Mouse (Mus musculus): ENCODE data around the gene Pigt.

Gene Pigt

DNA sequence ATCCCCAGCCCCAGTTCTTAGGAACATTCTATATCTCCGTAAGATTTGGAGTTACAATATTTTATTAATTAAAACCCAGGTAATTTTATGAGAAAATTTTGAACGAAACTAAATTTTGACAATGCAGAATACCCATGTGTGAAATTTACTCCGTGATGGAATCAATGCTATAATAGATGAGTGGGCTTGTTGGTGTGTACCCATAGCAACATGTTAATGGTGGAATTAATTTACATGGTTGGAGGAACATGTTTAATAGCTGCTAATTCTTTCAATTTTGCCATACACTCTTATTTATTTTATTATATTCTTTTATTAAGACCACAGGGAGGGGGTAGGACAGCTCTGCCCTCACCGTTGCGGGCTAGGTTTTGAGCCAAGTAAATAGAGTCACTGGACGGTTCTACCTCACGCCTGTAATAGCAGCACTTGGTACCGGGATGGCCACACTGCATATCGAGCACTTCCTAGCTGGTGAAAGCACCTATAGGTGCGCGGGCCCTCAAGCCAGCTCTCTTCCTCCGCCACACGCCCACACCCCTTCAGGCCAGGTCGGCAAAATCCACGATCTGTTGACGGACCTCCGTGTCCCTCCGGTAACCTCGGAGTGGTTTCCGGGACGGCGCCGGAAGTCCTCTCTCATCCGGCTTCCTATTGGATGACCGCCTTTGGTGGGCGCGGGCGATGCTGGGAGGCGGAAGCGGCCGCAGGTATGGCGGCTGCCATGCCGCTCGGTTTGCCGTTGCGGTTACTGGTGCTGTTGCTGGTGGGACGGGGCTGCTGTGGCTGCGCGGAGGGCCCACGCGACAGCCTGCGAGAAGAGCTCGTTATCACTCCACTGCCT is at the start of gene Pigt:
Gene Pigt (plus strand): TSS at position 674 of the 844 bp plus-strand sequence.
- ATAC-seq (ENCODE audit: low TSS enrichment): peak; percentile 96

DNA sequence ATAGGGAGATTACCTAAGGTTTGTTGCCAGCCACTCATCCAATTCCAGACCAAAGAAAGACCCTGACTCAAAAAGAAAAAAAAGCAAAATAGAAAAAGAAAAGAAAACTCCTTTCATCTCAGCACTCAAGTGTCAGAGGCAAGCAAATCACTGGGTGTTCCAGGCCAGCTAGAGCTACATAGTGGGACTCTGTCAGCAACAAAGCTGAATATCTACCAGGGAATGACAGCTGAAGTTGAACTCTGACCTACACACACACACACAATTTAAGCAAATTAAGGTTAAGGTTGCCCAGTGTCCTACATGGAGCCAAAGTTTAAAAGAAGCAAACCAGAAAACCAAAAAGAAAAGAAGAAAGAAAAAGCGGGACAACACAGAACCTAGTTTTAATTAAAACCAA is 49.2 kb upstream of the Pigt start:
- no peak for ATAC-seq (ENCODE audit: low TSS enrichment)

DNA sequence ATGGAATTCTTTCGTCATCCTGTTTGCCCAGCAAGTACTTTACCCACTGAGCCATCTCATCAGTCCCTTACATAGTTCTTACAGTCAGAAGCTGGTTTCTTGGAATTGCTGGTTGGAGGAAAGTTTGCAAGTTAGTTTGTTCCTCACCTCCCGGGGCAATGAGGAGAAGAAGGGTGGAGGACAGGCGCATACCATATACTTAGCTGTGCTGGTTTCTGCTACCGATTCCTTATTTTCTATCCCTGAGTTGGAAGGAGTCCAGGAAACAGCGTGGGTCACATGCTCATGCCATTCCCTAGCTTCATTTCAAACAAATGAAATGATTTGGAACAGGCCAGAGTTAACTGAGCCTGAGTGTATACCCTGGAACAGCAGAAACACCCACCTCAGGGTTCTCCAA is 48.4 kb upstream of the Pigt start:
- ATAC-seq (ENCODE audit: low TSS enrichment): no peak

DNA sequence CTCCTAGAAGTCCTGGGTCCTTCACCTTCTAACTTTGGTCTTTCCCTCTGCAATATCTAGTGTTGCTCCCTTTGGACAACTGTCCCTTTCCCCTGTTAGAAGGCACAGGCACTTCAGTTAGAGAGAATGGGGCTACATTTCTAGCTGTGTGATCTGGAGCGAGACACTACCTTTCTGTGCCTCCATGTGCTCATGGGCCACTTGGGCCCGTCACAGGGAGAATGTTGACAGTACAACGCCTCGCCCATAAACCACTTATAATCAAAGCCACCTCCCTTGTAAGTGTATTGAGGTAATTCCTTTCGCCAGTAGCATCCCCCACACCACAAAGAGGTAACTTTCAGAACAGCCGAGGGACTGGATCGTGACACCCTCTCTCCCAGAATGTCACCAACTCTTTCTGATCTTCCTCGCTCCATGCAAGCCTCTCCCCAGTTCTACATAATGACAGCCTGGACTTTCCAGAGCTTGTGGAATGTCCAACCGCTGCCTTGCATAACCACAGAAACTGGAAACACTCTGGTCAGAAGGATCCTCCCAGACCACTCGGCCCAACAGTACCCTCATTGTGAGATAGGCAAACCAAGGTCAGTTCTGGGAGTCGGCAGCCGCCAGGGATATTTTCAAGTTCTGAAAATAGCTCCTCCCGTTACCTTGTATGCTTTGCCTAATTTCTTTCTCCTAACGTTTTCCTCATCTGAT is 47.8 kb upstream of the Pigt start:
- no peak for ATAC-seq (ENCODE audit: low TSS enrichment)

DNA sequence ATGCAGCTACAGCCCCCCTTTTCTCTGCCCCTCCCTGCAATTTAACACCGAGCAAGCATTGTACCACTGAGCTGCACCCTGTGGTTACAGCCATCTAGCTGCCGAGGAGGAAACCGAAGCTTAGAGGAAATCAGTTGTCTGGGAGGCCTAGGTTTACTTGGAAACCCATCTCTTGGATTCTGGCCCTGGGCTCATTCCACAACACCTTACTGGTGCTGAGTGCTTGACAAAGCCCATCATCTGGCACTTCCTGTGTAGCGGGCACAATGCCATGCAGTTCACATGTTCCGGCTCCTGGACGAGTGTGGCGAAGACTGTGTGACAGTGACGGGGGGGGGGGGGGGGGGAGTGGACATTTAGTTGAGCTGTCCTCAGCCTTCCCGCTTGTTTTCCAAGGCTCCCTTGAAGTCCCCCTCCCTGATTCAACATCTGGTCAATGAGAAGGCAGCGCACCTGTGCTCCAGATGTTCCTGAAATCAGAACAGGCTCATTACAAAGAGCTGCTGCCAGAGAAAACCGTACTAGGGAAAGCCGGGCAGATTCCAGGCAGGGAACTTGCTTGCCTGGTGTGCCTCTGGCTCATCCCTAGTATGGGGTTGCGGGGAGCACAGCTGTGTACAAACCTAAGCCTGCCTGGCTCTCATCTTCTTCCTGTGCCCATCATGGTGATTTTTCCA is 45.2 kb upstream of the Pigt start:
- ATAC-seq (ENCODE audit: low TSS enrichment): no peak

DNA sequence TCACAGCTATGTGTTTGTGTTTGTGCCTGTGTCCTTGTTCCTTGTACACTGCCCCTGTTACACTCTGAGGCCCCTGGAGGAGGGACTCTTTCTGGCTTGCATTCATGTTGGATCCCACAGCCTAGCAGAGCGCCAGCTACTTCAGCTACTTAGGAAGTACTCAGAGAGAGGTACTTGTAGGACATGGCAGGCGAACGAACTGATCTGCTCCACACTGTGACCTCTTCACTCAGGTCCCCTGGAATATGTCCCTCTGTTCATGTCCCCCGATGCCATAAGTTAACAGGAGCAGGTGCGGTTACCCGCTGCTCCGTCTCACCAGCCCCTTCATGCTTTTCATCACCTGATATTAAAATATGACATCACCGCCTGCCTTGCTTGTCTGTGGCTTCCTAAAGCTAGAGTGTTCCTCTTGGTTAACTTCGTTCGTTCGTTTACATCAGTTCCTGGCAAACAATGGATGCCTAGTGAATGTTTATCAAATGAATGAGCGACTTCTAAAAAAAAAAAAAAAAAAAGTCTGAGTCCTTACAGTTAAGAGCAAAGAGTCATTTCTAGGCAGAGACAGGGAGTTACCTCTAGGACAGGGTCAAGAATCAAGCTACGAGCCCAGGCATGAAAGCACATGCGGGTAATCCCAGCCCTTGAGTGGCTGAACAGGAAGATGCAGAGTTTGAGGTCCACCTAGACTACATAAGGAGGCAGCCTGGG is 44.1 kb upstream of the Pigt start:
- no peak for ATAC-seq (ENCODE audit: low TSS enrichment)

DNA sequence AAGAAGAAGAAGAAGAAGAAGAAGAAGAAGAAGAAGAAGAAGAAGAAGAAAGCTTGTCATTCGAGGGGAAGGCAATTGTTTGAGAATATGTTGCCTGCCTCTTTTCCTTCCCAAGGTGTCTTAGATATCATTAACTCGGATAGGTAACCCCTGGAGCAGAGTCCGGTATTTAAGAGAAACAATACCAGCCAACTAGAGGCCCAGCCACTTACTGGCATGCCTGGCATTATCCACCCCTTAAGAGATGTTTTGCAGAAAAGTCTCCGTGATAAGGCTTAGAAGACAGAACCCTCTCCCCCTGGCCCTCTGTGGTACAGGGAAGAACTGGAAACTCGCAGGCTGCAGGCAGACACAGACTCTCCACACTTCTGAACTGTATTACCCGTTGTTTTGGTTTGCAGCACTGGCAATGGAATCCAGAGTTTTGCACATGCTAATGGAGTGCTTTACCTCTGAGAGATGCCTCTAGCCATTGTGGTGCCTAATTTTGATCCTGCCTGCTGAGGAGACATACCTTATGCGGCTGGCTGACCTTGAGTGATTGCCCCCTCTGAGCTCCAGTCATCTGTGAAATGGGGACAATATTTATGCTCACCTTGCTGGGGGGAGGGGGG is 43.3 kb upstream of the Pigt start:
- no peak for ATAC-seq (ENCODE audit: low TSS enrichment)

DNA sequence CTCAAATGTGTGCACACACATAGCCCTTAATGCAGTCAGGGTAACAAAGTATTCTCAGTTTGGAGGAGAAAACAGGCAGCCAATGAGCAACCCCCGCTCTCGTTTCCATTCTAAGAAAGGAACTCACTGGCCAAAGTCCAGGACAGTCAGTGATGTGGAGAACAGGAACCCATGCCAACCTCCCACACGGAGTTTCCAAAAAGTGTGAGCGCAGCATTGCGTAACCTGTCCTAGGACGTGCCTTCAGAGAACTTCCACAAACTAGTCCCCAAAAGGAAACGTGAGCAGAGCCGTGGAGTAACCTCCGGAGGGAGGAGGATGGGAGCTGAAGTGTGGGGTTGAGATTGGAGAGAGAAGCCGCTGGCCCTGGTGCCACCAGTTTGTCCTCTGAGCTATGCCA is 42.5 kb upstream of the Pigt start:
- peak; percentile 80 for ATAC-seq (ENCODE audit: low TSS enrichment)

DNA sequence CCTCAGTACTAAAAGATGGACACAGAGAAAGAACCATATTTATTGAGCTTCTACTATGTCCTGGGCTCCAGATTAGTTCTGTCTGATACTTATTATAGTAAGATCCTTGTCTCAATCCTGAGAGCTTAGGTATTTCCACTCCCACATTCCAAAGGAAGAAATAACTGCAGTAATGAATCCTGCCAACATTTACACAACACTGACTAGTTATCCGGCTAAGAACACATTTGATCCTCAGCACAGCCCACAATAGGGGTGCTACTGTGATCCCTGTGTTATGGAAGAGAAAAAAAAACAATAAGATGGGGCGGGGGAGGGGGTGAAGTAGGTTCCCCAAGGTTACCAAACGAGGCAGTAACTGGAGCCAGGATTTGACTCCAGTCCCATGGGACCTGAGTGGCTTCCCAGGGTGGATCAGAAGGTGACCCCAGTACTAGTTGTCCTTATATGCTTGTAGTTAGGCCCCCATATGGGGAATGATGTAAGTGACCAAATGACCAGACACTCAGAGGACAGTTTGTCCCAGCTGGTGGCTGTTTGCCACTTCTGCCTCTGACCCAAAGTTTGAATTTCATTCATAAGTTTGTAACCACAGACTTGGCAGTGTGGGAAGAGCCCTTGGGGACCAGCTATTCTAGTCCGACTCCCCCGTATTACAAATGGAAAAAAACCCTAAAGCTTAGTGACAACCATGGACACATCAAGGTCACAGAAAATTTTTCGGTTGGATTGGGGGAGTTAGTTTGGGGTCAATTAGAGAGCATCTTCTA is 41.7 kb upstream of the Pigt start:
- ATAC-seq (ENCODE audit: low TSS enrichment): no peak; the same call in 1 of the 2 replicates

DNA sequence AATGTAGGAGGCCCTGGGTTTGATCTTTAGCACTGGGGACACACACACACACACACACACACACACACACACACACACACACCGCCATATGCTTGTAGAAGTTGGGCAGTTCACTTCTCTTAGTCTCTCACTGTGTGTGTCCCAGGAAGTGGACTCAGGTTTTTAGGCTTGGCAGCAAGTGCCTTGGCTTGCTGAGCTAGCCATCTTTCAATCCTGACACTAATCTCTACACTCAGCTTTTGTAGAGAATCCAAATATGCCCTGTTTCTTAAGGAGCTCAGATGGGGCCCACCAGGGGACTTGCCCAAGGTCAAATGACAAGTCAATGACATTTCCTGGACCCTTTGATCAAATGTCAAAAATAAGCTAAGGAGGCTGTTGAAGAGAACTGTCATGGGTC is 40.9 kb upstream of the Pigt start:
- no peak for ATAC-seq (ENCODE audit: low TSS enrichment)

DNA sequence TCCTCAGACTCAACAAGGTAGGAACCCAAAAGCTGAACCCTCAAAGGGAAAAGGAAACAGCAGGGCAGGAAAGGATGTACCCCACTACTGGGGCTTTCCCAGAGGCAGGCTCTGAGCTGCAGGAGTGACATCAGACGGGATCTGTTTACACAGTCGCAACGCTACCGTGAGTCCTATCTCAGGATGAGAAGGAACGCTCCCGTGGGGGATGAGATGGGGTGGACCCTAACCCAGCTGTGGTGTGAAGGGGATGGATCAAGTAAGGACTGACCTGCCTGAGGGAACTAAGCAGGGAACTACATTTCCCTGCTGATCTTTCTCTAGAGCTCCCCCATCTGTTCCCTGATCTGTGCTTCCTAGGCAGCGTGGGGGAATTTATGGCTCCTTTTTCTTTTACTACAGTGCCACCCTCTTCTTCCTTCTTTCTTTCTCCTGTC is 40.4 kb upstream of the Pigt start, which contains the start of gene Sys1:
Gene Sys1 (plus strand): TSS at position 101 of the 437 bp plus-strand sequence.
- peak; percentile 33; the same call in 1 of the 2 replicates for ATAC-seq (ENCODE audit: low TSS enrichment)

DNA sequence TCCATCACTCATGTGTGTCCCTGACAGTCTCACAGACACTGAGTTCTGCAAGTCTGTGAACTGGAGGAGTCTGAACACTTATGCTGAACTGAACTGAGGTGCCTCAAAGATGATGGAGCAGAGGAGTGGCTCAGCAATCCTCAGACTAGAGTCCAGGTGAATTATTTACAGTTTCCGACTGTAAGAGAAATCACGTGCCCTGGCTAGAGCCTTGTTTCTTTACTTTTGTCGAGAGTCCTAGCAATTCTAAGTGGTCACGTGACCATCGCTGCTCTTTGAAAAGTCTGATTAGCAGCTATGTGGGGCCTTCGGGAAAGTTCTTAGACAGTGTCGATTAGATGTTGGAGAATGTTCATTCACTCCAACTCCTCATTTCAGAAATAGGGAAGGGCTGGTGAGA is 39.4 kb upstream of the Pigt start:
- no peak for ATAC-seq (ENCODE audit: low TSS enrichment)

DNA sequence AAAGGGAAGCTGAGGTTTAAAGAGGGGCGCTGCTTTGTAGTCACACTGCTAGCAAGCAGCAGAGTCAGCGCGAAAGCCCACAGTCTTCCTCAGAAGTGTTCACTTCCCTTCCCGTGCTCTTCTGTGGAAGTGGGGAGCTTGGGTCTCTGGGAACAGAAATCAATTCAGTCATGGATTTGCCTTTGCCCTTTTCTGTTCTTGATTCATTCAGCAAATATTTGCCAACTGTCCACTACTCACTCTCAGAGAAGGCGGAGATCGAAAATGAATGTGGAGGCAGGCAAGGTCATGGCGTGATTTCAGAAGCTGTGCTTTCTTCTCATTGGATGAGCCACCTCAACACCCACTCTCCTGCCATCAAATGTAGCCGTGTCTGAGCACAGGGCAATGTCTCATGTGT is 38.8 kb upstream of the Pigt start:
- ATAC-seq (ENCODE audit: low TSS enrichment): no peak

DNA sequence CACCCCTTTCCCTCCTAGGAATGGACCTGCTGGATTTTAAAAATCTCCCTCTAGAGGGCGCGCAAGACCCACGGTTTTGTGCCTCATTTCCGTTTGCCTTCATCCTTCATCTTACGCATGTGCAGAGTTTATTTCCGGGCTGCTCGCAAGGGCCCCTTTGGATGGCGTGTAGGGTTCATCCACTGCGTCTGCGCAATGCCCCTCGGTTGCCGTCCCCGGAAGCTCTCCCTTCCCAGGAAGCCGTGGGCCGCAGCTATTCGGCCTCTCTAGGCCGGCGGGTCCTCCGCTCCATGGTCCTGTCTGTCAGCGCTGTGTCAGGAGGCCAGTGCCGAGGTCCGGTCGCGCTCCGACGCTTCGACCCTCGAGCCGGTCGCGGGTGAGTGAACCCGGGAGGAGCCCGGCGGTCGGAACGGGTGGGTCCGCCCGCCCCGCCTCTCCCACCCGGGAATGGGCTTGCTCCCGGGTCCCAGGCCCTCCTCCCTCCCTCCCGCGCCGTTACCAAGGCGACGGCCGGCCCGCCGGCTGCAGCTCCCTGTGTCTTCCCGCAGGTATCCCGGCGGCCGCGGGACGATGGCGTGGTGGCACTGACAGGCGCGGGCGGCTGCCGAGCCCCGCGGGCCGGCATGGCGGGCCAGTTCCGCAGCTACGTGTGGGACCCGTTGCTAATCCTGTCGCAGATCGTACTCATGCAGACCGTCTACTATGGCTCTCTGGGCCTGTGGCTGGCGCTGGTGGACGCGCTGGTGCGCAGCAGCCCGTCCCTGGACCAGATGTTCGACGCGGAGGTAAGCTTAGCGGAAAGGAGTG is 36.4 kb upstream of the Pigt start, which contains the start of gene Gm20458:
Gene Gm20458 (plus strand): TSS at position 223 of the 807 bp plus-strand sequence.
- peak; percentile 96 for ATAC-seq (ENCODE audit: low TSS enrichment)

DNA sequence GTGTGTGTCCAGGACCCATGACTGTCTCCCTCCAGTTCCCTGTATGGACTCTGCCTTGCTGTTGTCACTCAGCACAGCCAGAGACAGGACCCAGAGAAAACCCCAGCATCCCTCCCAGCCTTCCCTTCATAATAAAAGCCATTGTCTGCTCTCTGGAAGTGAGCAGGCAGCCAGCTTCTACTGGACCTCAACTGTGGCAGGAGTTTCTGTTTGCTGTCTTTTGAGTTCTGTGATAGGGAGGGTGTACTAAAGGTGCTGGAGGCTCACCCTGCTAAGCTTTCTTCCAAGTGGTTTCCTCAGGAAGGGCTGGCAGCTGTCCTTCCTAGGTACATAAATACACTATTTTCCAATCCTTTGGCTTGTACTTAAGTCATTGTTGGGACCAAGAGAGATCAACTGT is 32.2 kb upstream of the Pigt start:
- ATAC-seq (ENCODE audit: low TSS enrichment): no peak

DNA sequence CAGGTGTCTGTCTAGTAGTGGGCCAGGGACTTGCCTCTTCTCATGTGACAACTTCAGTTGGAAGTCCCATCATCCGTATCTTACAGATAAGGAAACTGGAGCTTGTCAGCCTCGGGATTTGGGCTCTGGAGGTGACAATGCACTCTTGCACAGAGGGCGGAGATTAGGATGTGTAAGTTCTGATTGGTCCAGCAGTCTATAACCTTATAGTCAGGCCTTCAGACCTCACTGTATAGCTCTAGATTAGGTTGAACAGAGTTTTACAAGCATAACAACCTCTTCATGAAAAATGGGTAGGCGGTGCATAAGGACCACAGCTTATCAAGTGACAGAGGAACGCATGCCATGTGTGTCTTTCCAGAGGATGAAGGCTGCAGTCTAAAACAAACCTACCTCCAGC is 30.5 kb upstream of the Pigt start:
- no peak for ATAC-seq (ENCODE audit: low TSS enrichment)

DNA sequence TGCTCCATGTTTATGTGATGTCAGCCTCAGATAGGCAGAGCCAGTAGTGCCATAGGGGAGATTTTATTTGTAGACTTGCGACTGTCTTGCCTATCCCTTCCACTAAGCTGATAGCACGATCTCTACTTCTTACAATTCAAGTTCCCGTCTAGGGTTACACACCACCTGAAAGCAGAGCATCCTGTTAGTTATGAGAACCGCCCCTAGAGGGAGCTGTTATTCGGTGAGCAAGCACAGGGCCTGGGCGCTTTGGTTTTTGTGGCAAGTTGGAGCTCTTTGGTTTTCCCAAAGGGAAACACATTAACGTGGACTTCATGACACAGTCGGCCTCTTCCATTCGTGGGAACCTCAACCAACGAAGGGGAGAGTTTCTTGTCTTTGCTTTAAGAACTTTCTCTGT is 27.1 kb upstream of the Pigt start:
- peak; percentile 64; the same call in 1 of the 2 replicates for ATAC-seq (ENCODE audit: low TSS enrichment)

DNA sequence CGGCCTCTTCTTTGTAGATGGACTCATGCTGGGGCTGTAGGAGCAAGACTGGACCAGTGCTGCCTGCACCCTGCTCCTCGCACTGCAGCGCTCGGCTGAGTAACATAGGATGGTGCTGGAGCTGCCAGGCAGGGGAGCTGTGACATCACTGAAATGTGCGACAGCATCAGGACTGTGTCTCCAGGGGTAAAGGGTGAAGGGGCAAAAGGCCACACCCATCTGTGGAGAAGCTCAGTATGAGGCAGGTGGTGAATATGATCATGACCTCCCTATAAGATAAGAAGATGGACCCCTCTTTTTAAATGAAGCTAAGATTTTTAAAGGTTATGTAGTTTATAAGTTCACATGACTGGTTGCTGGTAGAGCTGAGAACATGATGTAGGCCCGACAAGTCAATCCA is 23.7 kb upstream of the Pigt start, which contains the start of gene Trp53tg5:
Gene Trp53tg5 (minus strand): TSS at position 101 of the 400 bp plus-strand sequence.
- no peak for ATAC-seq (ENCODE audit: low TSS enrichment)

DNA sequence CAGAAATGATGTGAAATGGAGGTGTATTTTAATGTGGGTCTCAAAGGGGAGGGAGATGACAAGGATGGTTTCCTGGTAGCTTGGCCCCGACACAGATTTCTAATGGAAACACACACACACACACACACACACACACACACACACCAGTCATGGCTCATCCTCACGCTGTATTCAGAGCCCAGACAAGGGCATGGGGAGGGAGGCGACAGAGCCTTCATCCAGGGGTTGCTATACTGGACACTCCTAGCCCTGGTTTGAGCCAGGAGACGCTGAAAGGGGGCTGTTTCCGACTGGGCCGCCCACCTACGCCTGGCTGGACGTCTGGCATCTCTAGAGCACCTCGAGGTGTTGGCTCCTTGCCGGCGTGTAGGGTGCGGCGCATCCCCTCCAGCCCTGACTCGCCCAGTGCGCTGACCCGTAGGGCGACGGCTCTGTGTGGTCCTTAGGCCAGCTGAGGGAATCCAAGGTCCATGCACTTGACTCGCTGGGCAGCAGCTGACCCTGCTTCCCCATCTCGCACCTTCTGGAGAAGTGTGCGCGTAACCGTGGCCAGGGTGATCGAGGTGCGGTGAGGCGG is 11.6 kb upstream of the Pigt start, which contains the start of gene Dbndd2:
Gene Dbndd2 (plus strand): TSS at position 426 of the 577 bp plus-strand sequence.
- ATAC-seq (ENCODE audit: low TSS enrichment): peak; percentile 24; the same call in 1 of the 2 replicates

All from frontal cortex, adult (tissue).